In the genomic region with DNA sequence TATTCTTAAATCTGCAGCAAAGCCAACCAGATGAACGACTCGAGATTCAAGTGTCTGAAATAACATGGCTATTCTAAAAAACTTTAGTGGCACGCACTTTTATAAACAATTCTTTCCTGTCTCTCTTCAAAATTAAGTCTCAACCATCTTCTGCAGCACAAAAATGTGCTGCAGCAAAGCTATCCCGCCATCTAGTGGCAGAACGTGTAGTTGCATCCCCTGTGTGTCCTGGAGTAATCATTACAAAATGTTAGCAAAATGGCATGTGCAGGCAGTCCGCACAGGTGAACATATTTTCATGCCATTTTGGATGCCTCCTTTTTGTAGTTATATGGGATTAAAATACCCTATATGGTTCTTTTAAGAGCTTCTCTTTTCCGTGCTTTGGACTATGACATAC, we compare ENCODE assay signal across 9 mouse cellular contexts.
DNase-seq lines count a peak whose midpoint lies in the region; ATAC-seq and TF ChIP-seq lines count a peak whose summit lies in the region.
"Had no signal": no experiment of that assay in that cellular context is flagged by ENCODE, and none has a peak within 500 bp of the region (broad histone marks: within the 10 kb centered on the region; RNA-seq: fewer than 3 reads in every experiment).

No protein-coding gene starts in this region.

- TF ChIP-seq POLR2A in CH12.LX (IDR thresholded peaks at IDR 0.05; ENCODE audit: low read depth, low read length), result no peak

- no peaks in the 10 kb centered on the region for H3K4me1 ChIP-seq in CH12.LX (ENCODE audit: control insufficient read depth in 1 of 2, insufficient read depth in 2 of 2)
- no peaks in the 10 kb centered on the region for H3K4me1 ChIP-seq in lung, postnatal 0 days (ENCODE audit: insufficient read depth, low read depth, low read length)
- H3K4me1 ChIP-seq: limb, embryonic 15.5 days had no signal

- peak; percentile 75 for DNase-seq in CH12.LX (ENCODE audit: extremely low read depth)
- peak; percentile 33 for DNase-seq in WW6 (ENCODE audit: low read depth, low spot score)
- peak; percentile 79 to 83 for DNase-seq in cerebellum, postnatal 36 days
- DNase-seq in gastrocnemius, postnatal 10 days, result peak; percentile 84
- peak; percentile 60 to 87 for DNase-seq in layer of hippocampus, adult 18-20 months (ENCODE audit: low spot score in 2 of 2)
- DNase-seq in lung, postnatal 0 days (ENCODE audit: low spot score), result peak; percentile 65
- DNase-seq in right cerebral cortex, postnatal 10 days (ENCODE audit: low spot score in 2 of 2), result peak; percentile 79 to 87
- peak; percentile 41 to 83 for DNase-seq in urinary bladder, postnatal 4 days (ENCODE audit: low spot score in 2 of 2)

- WGBS in lung, postnatal 0 days, result 15% methylated on average over 7 of the region's 7 CpGs

- no peaks in the 10 kb centered on the region for H3K27me3 ChIP-seq in CH12.LX (replicated peaks)
- H3K27me3 ChIP-seq in lung, postnatal 0 days (replicated peaks; ENCODE audit: insufficient read depth, low read length), result no peaks in the 10 kb centered on the region
- H3K27me3 ChIP-seq: limb, embryonic 15.5 days had no signal

- no peaks in the 10 kb centered on the region for H3K9me3 ChIP-seq in CH12.LX (replicated peaks; ENCODE audit: low read length)
- H3K9me3 ChIP-seq in lung, postnatal 0 days (ENCODE audit: low read length), result no peaks in the 10 kb centered on the region
- H3K9me3 ChIP-seq: limb, embryonic 15.5 days had no signal

- H3K4me2 ChIP-seq in CH12.LX (ENCODE audit: insufficient read depth, low read depth, poor library complexity, severe bottlenecking), result peak overlapping the region; percentile 77
- no peak overlapping the region for H3K4me2 ChIP-seq in lung, postnatal 0 days (replicated peaks; ENCODE audit: low read depth, low read length)
- H3K4me2 ChIP-seq: limb, embryonic 15.5 days had no signal

- no peak overlapping the region for H3K9ac ChIP-seq in CH12.LX (ENCODE audit: insufficient read depth, low read depth)
- H3K9ac ChIP-seq in lung, postnatal 0 days (replicated peaks; ENCODE audit: low read depth), result no peak overlapping the region
- H3K9ac ChIP-seq: limb, embryonic 15.5 days had no signal

- TF ChIP-seq CTCF in CH12.LX (conservative IDR thresholded peaks at IDR 0.05 in 1 of 2, IDR thresholded peaks at IDR 0.05 in 1 of 2; ENCODE audit: low read depth in 2 of 2, low read length in 2 of 2), result peak; percentile 86 to 92
- TF ChIP-seq CTCF in lung, postnatal 0 days (IDR thresholded peaks at IDR 0.05), result peak; percentile 90

- dilution Hi-C loops in CH12.LX (cut with MboI; ENCODE audit: extremely low pct_ligation_motif_present, extremely low pct_unique_long_range_greater_than_20kb, low sequenced_read_pairs), result no loop called here

- peak; percentile 87 for TF ChIP-seq RAD21 in CH12.LX (IDR thresholded peaks at IDR 0.05; ENCODE audit: low read depth, low read length)

- H3K27ac ChIP-seq in CH12.LX (ENCODE audit: insufficient read depth, low read depth), result no peak overlapping the region
- H3K27ac ChIP-seq in lung, postnatal 0 days (ENCODE audit: low read length), result no peak overlapping the region
- H3K27ac ChIP-seq: limb, embryonic 15.5 days had no signal

- no peak for ATAC-seq in lung, postnatal 0 days

- in situ Hi-C loops in CH12.LX (cut with MboI; ENCODE audit: low pct_ligation_motif_present, low pct_unique_long_range_greater_than_20kb, low sequenced_read_pairs), result no loop called here

- H3K79me2 ChIP-seq in CH12.LX (replicated peaks; ENCODE audit: control insufficient read depth, extremely low read depth, insufficient read depth, poor library complexity, severe bottlenecking), result no peaks in the 10 kb centered on the region

- H3K4me3 ChIP-seq in CH12.LX (replicated peaks in 1 of 3; ENCODE audit: low read depth in 2 of 3, low read length in 2 of 3, poor library complexity in 1 of 3), result no peak overlapping the region
- H3K4me3 ChIP-seq in lung, postnatal 0 days (ENCODE audit: low read depth, low read length), result no peak overlapping the region
- H3K4me3 ChIP-seq: limb, embryonic 15.5 days had no signal

- no peak for TF ChIP-seq EP300 in CH12.LX (IDR thresholded peaks at IDR 0.05; ENCODE audit: low read length)
- no peak for TF ChIP-seq EP300 in lung, postnatal 0 days (IDR thresholded peaks at IDR 0.05)

- no peaks in the 10 kb centered on the region for H3K36me3 ChIP-seq in CH12.LX (replicated peaks in 1 of 2; ENCODE audit: control insufficient read depth in 1 of 2, insufficient read depth in 1 of 2, low read length in 1 of 2)
- no peaks in the 10 kb centered on the region for H3K36me3 ChIP-seq in lung, postnatal 0 days (ENCODE audit: insufficient read depth, low read length)
- H3K36me3 ChIP-seq: limb, embryonic 15.5 days had no signal

TF ChIP-seq in CH12.LX, 34 proteins besides CTCF, POLR2A, EP300 and RAD21:
- no peak for TF ChIP-seq RCOR1 (conservative IDR thresholded peaks at IDR 0.05; ENCODE audit: low read depth, low read length)
- peak; percentile 85 for TF ChIP-seq SMC3 (IDR thresholded peaks at IDR 0.05; ENCODE audit: low read depth, low read length)
- 0 out of 2 replicates have a peak, but pooled peaks have one; percentile 16 for TF ChIP-seq ZC3H11A (IDR thresholded peaks at IDR 0.05; ENCODE audit: low read depth, low read length)

Comparison
In these comparisons a context has a peak if more than half of its experiments do, and no peak if none do; other contexts are left out.
1. DNase-seq: peak in every context shown above with its lines; median percentile 84 in gastrocnemius, postnatal 10 days; 83 in right cerebral cortex, postnatal 10 days; 81 in cerebellum, postnatal 36 days; 75 in CH12.LX; 74 in layer of hippocampus, adult 18-20 months; 65 in lung, postnatal 0 days; 62 in urinary bladder, postnatal 4 days; 33 in WW6.